Mouse (Mus musculus) kidney, embryonic 15.5 days (tissue): ENCODE data around the gene Gnas. TPM values are rescaled to one million over a fixed set of nuclear protein-coding genes. Genes with fewer than 3 reads are reported as not detected.

ENCODE experiments used
- ATAC-seq: fragments of 200-750 bp; cut with Nextera tagmentation; replicated peaks from 2 replicates; pipeline ENCODE4 v1.8.0; 2017; ENCODE audit warnings: moderate TSS enrichment; ENCODE audit not compliant: low FRiP score
- H3K27ac ChIP-seq: fragments of 300-500 bp; sonication (generic); 2 replicates; pipeline ENCODE4 v1.5.1; 2015; ENCODE audit warnings: mild to moderate bottlenecking, inconsistent platforms
- H3K27me3 ChIP-seq: fragments of 300-500 bp; sonication (generic); 2 replicates; pipeline ENCODE4 v1.6.1; 2015; ENCODE audit warnings: inconsistent platforms
- H3K36me3 ChIP-seq: fragments of 300-500 bp; sonication (generic); 2 replicates; pipeline ENCODE4 v1.6.1; 2015; ENCODE audit warnings: inconsistent platforms
- H3K4me1 ChIP-seq: fragments of 300-500 bp; sonication (generic); 2 replicates; pipeline ENCODE4 v1.6.1; 2015; ENCODE audit warnings: inconsistent platforms
- H3K4me2 ChIP-seq: fragments of 300-500 bp; sonication (generic); 2 replicates; pipeline ENCODE4 v1.6.1; 2015; ENCODE audit warnings: moderate library complexity, mild to moderate bottlenecking, inconsistent platforms
- H3K4me3 ChIP-seq: fragments of 300-500 bp; sonication (generic); replicated peaks from 2 replicates; pipeline ENCODE4 v1.5.1; 2015; ENCODE audit warnings: mild to moderate bottlenecking, inconsistent platforms
- H3K9ac ChIP-seq: fragments of 300-500 bp; sonication (generic); 2 replicates; pipeline ENCODE4 v1.6.1; 2015; ENCODE audit warnings: mild to moderate bottlenecking, inconsistent platforms
- H3K9me3 ChIP-seq: fragments of 300-500 bp; sonication (generic); replicated peaks from 2 replicates; pipeline ENCODE4 v1.6.1; 2016; ENCODE audit warnings: inconsistent platforms
- WGBS: fragments of 180-500 bp; shearing (Covaris S2); methylation state at CpG from one replicate; pipeline ENCODE4 v1.1.7; 2015; ENCODE audit warnings: mixed read lengths; 5-methylcytosine and 5-hydroxymethylcytosine counted together
- polyA plus RNA-seq: library from polyadenylated mRNA; unstranded; fragments of >200 nt; fragmentation: Nextera tagmentation; extraction: Ambion mirVana; gene quantifications from 2 replicates; pipeline ENCODE4 v1.2.1, GENCODE M21; 2015

Gene Gnas
- polyA plus RNA-seq, 1 experiment from 2014 or later = 1,642 TPM

- peaks cover 58% of the 10 kb centered on the region for H3K9me3 ChIP-seq
- ATAC-seq = peak; percentile 7; the same call in 1 of the 2 replicates
These were observed 11.9 kb downstream of the Gnas start for GRCm38 (mm10) chr2:174295900-174296465.

DNA sequence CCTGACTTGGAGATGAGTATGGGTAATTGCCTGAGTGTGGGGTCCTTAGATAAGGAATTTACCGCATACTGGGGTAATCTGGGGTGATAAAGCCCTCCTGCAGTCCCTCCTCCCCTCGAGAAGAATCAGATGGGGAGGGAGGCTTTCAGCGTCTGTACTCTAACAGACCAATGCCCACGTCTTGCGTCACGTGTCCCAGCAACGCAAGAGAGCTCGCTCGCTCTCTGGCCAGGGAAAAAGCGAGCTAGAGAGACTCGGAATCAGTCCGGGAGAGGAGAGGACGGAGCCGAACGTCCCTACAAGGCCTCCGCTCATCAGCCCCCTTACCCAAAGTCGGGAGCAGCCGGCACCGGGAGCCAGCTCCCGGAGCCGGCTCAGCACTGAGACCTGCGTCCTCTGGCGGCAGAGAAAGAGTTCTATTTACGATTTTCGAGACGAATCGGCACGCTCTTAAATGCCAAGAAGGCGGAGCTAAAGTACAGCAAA, 13.0 kb downstream of the Gnas start:
- Histone ChIP-seq H3K4me3 (peak overlapping the region; percentile 66), H3K9ac (no peak overlapping the region), H3K4me2 (peak overlapping the region; percentile 47), H3K27me3 (peaks cover 49% of the 10 kb centered on the region), H3K27ac (no peak overlapping the region), H3K9me3 (peaks cover 58% of the 10 kb centered on the region), H3K36me3 (peaks cover 19% of the 10 kb centered on the region), H3K4me1 (peaks cover 56% of the 10 kb centered on the region)
- no peak for ATAC-seq
- WGBS = 49% methylated on average over 29 of the region's 29 CpGs

More at GRCm38 (mm10) chr2:174295900-174296465, 11.9 kb downstream of the Gnas start:
- Histone ChIP-seq H3K4me1 (peaks cover 67% of the 10 kb centered on the region), H3K36me3 (peaks cover 19% of the 10 kb centered on the region), H3K4me2 (peak overlapping the region; percentile 60), H3K27ac (peak overlapping the region; percentile 57), H3K9ac (no peak overlapping the region), H3K27me3 (peaks cover 45% of the 10 kb centered on the region), H3K4me3 (peak overlapping the region; percentile 66)
- 51% methylated on average over 29 of the region's 29 CpGs for WGBS

DNA sequence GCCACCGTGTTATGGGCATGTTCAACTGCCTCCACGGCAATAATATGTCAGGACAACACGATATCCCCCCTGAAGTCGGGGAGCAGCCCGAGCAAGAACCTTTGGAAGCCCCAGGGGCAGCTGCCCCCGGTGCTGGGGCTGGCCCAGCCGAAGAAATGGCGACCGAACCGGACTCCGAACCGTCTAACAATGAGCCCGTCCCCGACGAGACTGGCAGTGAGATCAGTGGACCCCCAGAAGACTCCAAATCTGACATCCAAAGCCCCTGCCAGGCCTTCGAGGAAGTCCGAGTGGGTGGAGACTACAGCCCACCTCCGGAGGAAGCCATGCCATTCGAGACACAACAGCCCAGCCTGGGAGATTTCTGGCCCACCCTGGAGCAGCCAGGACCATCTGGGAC, 13.7 kb downstream of the Gnas start:
- peaks cover 58% of the 10 kb centered on the region for H3K9me3 ChIP-seq
- peaks cover 19% of the 10 kb centered on the region for H3K36me3 ChIP-seq
- H3K9ac ChIP-seq = no peak overlapping the region
- H3K4me2 ChIP-seq = 0 out of 2 replicates have a peak overlapping the region, but pooled peaks have one; percentile 63
- H3K4me3 ChIP-seq = peak overlapping the region; percentile 40
- peaks cover 49% of the 10 kb centered on the region for H3K27me3 ChIP-seq
- H3K4me1 ChIP-seq = peaks cover 49% of the 10 kb centered on the region
- no peak for ATAC-seq
- WGBS = 61% methylated on average over 19 of the region's 19 CpGs
- no peak overlapping the region for H3K27ac ChIP-seq

DNA sequence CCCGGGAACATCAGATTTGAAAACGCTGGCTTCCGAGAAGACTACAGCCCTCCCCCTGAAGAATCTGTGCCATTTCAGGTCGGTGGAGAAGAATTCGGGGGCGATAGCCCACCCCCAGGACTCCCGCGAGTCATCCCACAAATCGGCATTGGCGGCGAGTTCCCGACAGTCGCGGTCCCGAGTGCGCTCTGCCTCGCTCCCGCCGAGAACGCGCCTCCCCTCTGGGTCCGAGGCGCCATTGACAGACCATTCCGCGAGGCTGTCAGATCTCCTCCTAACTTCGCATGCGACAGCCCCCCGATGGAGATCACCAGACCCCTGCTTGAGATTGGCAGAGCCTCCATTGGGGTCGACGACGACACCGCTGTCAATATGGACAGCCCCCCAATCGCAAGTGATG, 14.4 kb downstream of the Gnas start:
- Histone ChIP-seq H3K9me3 (peaks cover 58% of the 10 kb centered on the region), H3K9ac (no peak overlapping the region), H3K4me2 (peak overlapping the region; percentile 63), H3K27ac (no peak overlapping the region), H3K4me3 (peak overlapping the region; percentile 40), H3K4me1 (peaks cover 44% of the 10 kb centered on the region), H3K36me3 (peaks cover 19% of the 10 kb centered on the region), H3K27me3 (peaks cover 49% of the 10 kb centered on the region)
- no peak for ATAC-seq
- WGBS = 42% methylated on average over 33 of the region's 33 CpGs

- WGBS = 49% methylated on average over 48 of the region's 48 CpGs
- no peak for ATAC-seq
- H3K27ac ChIP-seq = no peak overlapping the region
- H3K9ac ChIP-seq = peak overlapping the region; percentile 24; the same call in 1 of the 2 replicates
- peak overlapping the region; percentile 63 for H3K4me2 ChIP-seq
- peaks cover 19% of the 10 kb centered on the region for H3K36me3 ChIP-seq
- peaks cover 58% of the 10 kb centered on the region for H3K9me3 ChIP-seq
- H3K4me1 ChIP-seq = peaks cover 42% of the 10 kb centered on the region
- peak overlapping the region; percentile 40 for H3K4me3 ChIP-seq
- peaks cover 49% of the 10 kb centered on the region for H3K27me3 ChIP-seq
These were observed 15.1 kb downstream of the Gnas start for GRCm38 (mm10) chr2:174299091-174299770.

- H3K27me3 ChIP-seq = peaks cover 49% of the 10 kb centered on the region
- H3K4me1 ChIP-seq = peaks cover 42% of the 10 kb centered on the region
- H3K9me3 ChIP-seq = peaks cover 56% of the 10 kb centered on the region
- H3K4me2 ChIP-seq = peak overlapping the region; percentile 63
- WGBS = 53% methylated on average over 34 of the region's 34 CpGs
- no peak overlapping the region for H3K27ac ChIP-seq
- peaks cover 19% of the 10 kb centered on the region for H3K36me3 ChIP-seq
- H3K9ac ChIP-seq = no peak overlapping the region; the same call in 1 of the 2 replicates
- H3K4me3 ChIP-seq = peak overlapping the region; percentile 40
- ATAC-seq = no peak
These were observed 15.6 kb downstream of the Gnas start for GRCm38 (mm10) chr2:174299771-174300160.

DNA sequence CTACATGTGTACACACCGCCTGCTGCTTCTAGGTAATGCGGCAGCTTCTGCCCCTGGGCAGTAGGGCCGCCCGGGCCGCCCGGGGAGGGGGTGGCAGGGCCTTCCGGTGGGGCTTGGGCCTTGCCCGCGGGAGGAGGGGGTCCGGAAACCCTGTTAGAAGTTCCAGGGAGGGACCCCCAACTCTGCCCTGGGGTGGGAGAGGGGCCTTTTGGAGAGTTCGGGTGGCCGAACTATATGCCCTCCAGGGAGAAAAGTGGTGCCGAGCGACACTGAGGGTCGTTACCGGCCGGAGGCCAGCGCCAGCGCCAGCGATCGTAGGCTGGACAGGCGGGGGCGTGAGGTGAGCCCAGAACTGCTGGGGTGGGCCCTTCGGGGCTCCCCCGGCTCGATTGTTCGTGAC, 16.1 kb downstream of the Gnas start:
- Histone ChIP-seq H3K36me3 (peaks cover 19% of the 10 kb centered on the region), H3K9ac (no peak overlapping the region), H3K4me1 (peaks cover 42% of the 10 kb centered on the region), H3K4me3 (peak overlapping the region; percentile 40), H3K4me2 (peak overlapping the region; percentile 63), H3K27ac (no peak overlapping the region), H3K27me3 (peaks cover 49% of the 10 kb centered on the region), H3K9me3 (peaks cover 52% of the 10 kb centered on the region)
- no peak for ATAC-seq
- WGBS = 51% methylated on average over 27 of the region's 27 CpGs

- Histone ChIP-seq H3K36me3 (peaks cover 19% of the 10 kb centered on the region), H3K9ac (no peak overlapping the region), H3K4me3 (peak overlapping the region; percentile 40), H3K27ac (no peak overlapping the region), H3K4me2 (peak overlapping the region; percentile 63), H3K9me3 (peaks cover 47% of the 10 kb centered on the region), H3K4me1 (peaks cover 42% of the 10 kb centered on the region), H3K27me3 (peaks cover 49% of the 10 kb centered on the region)
- no peak for ATAC-seq
- 55% methylated on average over 22 of the region's 22 CpGs for WGBS
These were observed 16.5 kb downstream of the Gnas start for GRCm38 (mm10) chr2:174300666-174301065.

DNA sequence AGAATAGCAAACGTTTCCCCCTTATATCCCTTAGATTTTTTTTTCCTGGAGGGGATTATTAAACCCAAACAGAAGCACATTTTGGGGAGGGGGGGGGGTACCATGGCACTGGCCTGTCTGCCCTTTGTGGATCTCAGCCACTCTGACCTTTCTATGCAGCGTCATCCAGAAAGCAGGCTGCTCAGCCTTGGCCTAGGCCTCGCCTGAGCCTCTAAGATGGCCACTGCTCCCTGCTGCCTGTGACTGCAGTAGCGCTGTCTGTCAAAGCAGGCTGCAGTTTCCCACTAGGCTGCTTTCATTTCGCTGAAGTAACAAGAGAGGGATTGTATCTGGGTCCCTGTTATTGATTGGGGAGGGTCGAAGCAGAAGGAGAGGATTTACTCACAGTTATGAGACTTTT, 18.4 kb downstream of the Gnas start:
- Histone ChIP-seq H3K27me3 (peaks cover 38% of the 10 kb centered on the region), H3K4me1 (peaks cover 28% of the 10 kb centered on the region), H3K36me3 (peaks cover 19% of the 10 kb centered on the region), H3K27ac (no peak overlapping the region), H3K9me3 (peaks cover 31% of the 10 kb centered on the region), H3K4me2 (no peak overlapping the region), H3K9ac (no peak overlapping the region), H3K4me3 (no peak overlapping the region)
- WGBS = 61% methylated on average over 6 of the region's 6 CpGs
- ATAC-seq = no peak

GRCm38 (mm10) chr2:174305646-174306045, 21.5 kb downstream of the Gnas start:
- ATAC-seq = no peak
- WGBS = 23% methylated on average over 5 of the region's 5 CpGs
- Histone ChIP-seq H3K27ac (no peak overlapping the region), H3K27me3 (peaks cover 10% of the 10 kb centered on the region), H3K9me3 (peaks cover 2% of the 10 kb centered on the region; the same call in 1 of the 2 replicates), H3K36me3 (no peaks in the 10 kb centered on the region), H3K9ac (no peak overlapping the region), H3K4me3 (no peak overlapping the region), H3K4me2 (no peak overlapping the region), H3K4me1 (peaks cover 2% of the 10 kb centered on the region; the same call in 1 of the 2 replicates)

GRCm38 (mm10) chr2:174307903-174308302, 23.8 kb downstream of the Gnas start:
- 75% methylated on average over 3 of the region's 3 CpGs for WGBS
- no peaks in the 10 kb centered on the region for H3K9me3 ChIP-seq
- peaks cover 11% of the 10 kb centered on the region for H3K4me1 ChIP-seq
- H3K27ac ChIP-seq = no peak overlapping the region
- peaks cover 3% of the 10 kb centered on the region for H3K27me3 ChIP-seq
- H3K36me3 ChIP-seq = no peaks in the 10 kb centered on the region
- H3K9ac ChIP-seq = no peak overlapping the region
- H3K4me3 ChIP-seq = no peak overlapping the region
- no peak for ATAC-seq
- H3K4me2 ChIP-seq = no peak overlapping the region

GRCm38 (mm10) chr2:174310913-174311514, 26.9 kb downstream of the Gnas start:
- WGBS = 13% methylated on average over 7 of the region's 7 CpGs
- ATAC-seq = peak; percentile 63; the same call in 1 of the 2 replicates
- H3K4me3 ChIP-seq = no peak overlapping the region
- H3K9ac ChIP-seq = no peak overlapping the region
- no peak overlapping the region for H3K27ac ChIP-seq
- H3K27me3 ChIP-seq = peaks cover 3% of the 10 kb centered on the region
- H3K4me1 ChIP-seq = peaks cover 12% of the 10 kb centered on the region
- no peaks in the 10 kb centered on the region for H3K9me3 ChIP-seq
- H3K4me2 ChIP-seq = no peak overlapping the region
- no peaks in the 10 kb centered on the region for H3K36me3 ChIP-seq
